ENCODE assay signal across 10 mouse cellular contexts in the genomic region with DNA sequence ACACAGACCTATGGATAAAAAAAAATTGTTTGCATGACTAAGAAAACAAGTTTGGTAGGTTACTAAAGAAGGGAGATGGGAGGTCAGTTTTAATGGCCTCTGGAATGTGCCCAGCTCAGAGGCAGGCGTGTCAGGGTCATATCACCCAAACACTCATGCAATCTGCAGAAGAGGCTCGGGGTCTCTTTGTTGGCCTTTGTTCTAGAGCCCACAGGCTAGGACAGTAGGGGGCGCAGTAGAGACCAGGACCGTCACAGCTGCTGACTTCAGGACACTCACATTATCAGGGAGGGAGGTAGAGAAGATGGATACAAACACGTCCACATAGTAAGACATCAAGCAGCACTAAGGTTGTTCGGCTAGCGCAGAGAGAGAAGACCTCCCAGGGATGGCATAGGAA. TPM values are rescaled to one million over a fixed set of nuclear protein-coding genes. Genes with fewer than 3 reads are reported as not detected.
DNase-seq lines count a peak whose midpoint lies in the region; ATAC-seq and TF ChIP-seq lines count a peak whose summit lies in the region.
"Had no signal": no experiment of that assay in that cellular context is flagged by ENCODE, and none has a peak within 500 bp of the region (broad histone marks: within the 10 kb centered on the region; RNA-seq: fewer than 3 reads in every experiment).

No protein-coding gene starts in this region.

- TF ChIP-seq POLR2A in CH12.LX (IDR thresholded peaks at IDR 0.05; ENCODE audit: low read depth, low read length), result no peak

- no peaks in the 10 kb centered on the region for H3K79me2 ChIP-seq in CH12.LX (replicated peaks; ENCODE audit: control insufficient read depth, extremely low read depth, insufficient read depth, poor library complexity, severe bottlenecking)

- WGBS in forebrain, embryonic 11.5 days, result 51% methylated on average over 7 of the region's 7 CpGs
- WGBS in forebrain, embryonic 13.5 days, result 49% methylated on average over 7 of the region's 7 CpGs
- 41% methylated on average over 7 of the region's 7 CpGs for WGBS in embryonic facial prominence, embryonic 13.5 days
- 34% methylated on average over 7 of the region's 7 CpGs for WGBS in limb, embryonic 15.5 days
- WGBS in stomach, embryonic 16.5 days, result 31% methylated on average over 7 of the region's 7 CpGs

- H3K4me3 ChIP-seq in forebrain, embryonic 11.5 days (ENCODE audit: low read depth, low read length), result no peak overlapping the region
- no peak overlapping the region for H3K4me3 ChIP-seq in forebrain, embryonic 13.5 days
- H3K4me3 ChIP-seq in CH12.LX (replicated peaks in 1 of 3; ENCODE audit: low read depth in 2 of 3, low read length in 2 of 3, poor library complexity in 1 of 3), result no peak overlapping the region
- H3K4me3 ChIP-seq in embryonic facial prominence, embryonic 13.5 days, result peak overlapping the region; percentile 16
- no peak overlapping the region for H3K4me3 ChIP-seq in limb, embryonic 15.5 days
- H3K4me3 ChIP-seq in stomach, embryonic 16.5 days (replicated peaks; ENCODE audit: low read length), result no peak overlapping the region

- no peak overlapping the region for H3K9ac ChIP-seq in forebrain, embryonic 11.5 days (ENCODE audit: low read length)
- no peak overlapping the region for H3K9ac ChIP-seq in forebrain, embryonic 13.5 days
- no peak overlapping the region for H3K9ac ChIP-seq in CH12.LX (ENCODE audit: insufficient read depth, low read depth)
- H3K9ac ChIP-seq in embryonic facial prominence, embryonic 13.5 days, result no peak overlapping the region
- H3K9ac ChIP-seq in limb, embryonic 15.5 days, result no peak overlapping the region
- no peak overlapping the region for H3K9ac ChIP-seq in stomach, embryonic 16.5 days (ENCODE audit: low read length)

- ATAC-seq in forebrain, embryonic 11.5 days (replicated peaks; ENCODE audit: low FRiP score), result no peak
- ATAC-seq in forebrain, embryonic 13.5 days, result no peak
- ATAC-seq in embryonic facial prominence, embryonic 13.5 days (ENCODE audit: insufficient number of reproducible peaks, insufficient read depth, low FRiP score, low TSS enrichment, low read depth), result no peak
- ATAC-seq in limb, embryonic 15.5 days (ENCODE audit: insufficient number of reproducible peaks, low FRiP score, low TSS enrichment, low read depth), result no peak
- ATAC-seq in stomach, embryonic 16.5 days (ENCODE audit: insufficient read depth, low FRiP score), result no peak; the same call in 1 of the 2 replicates

- TF ChIP-seq RAD21 in CH12.LX (IDR thresholded peaks at IDR 0.05; ENCODE audit: low read depth, low read length), result no peak

- no peaks in the 10 kb centered on the region for H3K27me3 ChIP-seq in forebrain, embryonic 11.5 days (ENCODE audit: control insufficient read depth, insufficient read depth, low read length)
- no peaks in the 10 kb centered on the region for H3K27me3 ChIP-seq in forebrain, embryonic 13.5 days
- H3K27me3 ChIP-seq in CH12.LX (replicated peaks), result peaks cover 24% of the 10 kb centered on the region
- peaks cover 10% of the 10 kb centered on the region for H3K27me3 ChIP-seq in embryonic facial prominence, embryonic 13.5 days
- peaks cover 15% of the 10 kb centered on the region; the same call in 1 of the 2 replicates for H3K27me3 ChIP-seq in limb, embryonic 15.5 days
- H3K27me3 ChIP-seq in stomach, embryonic 16.5 days (ENCODE audit: control insufficient read depth, insufficient read depth, low read length), result no peaks in the 10 kb centered on the region

- TF ChIP-seq EP300 in CH12.LX (IDR thresholded peaks at IDR 0.05; ENCODE audit: low read length), result no peak

- no peak overlapping the region for H3K4me2 ChIP-seq in forebrain, embryonic 11.5 days (ENCODE audit: low read depth, low read length, severe bottlenecking)
- no peak overlapping the region for H3K4me2 ChIP-seq in forebrain, embryonic 13.5 days
- H3K4me2 ChIP-seq in CH12.LX (ENCODE audit: insufficient read depth, low read depth, poor library complexity, severe bottlenecking), result no peak overlapping the region
- peak overlapping the region; percentile 44 for H3K4me2 ChIP-seq in embryonic facial prominence, embryonic 13.5 days
- peak overlapping the region; percentile 33 for H3K4me2 ChIP-seq in limb, embryonic 15.5 days
- peak overlapping the region; percentile 20; the same call in 1 of the 2 replicates for H3K4me2 ChIP-seq in stomach, embryonic 16.5 days (ENCODE audit: low read depth, low read length)

- H3K9me3 ChIP-seq in forebrain, embryonic 11.5 days (ENCODE audit: control insufficient read depth, low read length), result no peaks in the 10 kb centered on the region
- no peaks in the 10 kb centered on the region for H3K9me3 ChIP-seq in forebrain, embryonic 13.5 days (replicated peaks)
- H3K9me3 ChIP-seq in CH12.LX (replicated peaks; ENCODE audit: low read length), result peaks cover 13% of the 10 kb centered on the region
- H3K9me3 ChIP-seq in embryonic facial prominence, embryonic 13.5 days, result no peaks in the 10 kb centered on the region
- H3K9me3 ChIP-seq in limb, embryonic 15.5 days, result no peaks in the 10 kb centered on the region
- no peaks in the 10 kb centered on the region for H3K9me3 ChIP-seq in stomach, embryonic 16.5 days (replicated peaks; ENCODE audit: control insufficient read depth, low read length)

- H3K27ac ChIP-seq in forebrain, embryonic 11.5 days (ENCODE audit: low read depth, low read length), result no peak overlapping the region
- no peak overlapping the region for H3K27ac ChIP-seq in forebrain, embryonic 13.5 days
- H3K27ac ChIP-seq in CH12.LX (ENCODE audit: insufficient read depth, low read depth), result no peak overlapping the region
- no peak overlapping the region for H3K27ac ChIP-seq in embryonic facial prominence, embryonic 13.5 days
- no peak overlapping the region for H3K27ac ChIP-seq in limb, embryonic 15.5 days
- no peak overlapping the region for H3K27ac ChIP-seq in stomach, embryonic 16.5 days (ENCODE audit: low read length)

- H3K36me3 ChIP-seq in forebrain, embryonic 11.5 days (ENCODE audit: control insufficient read depth, insufficient read depth, low read length), result no peaks in the 10 kb centered on the region
- H3K36me3 ChIP-seq in forebrain, embryonic 13.5 days (ENCODE audit: poor library complexity, severe bottlenecking), result 0 out of 2 replicates have a peak, but pooled peaks cover 3% of the 10 kb centered on the region
- peaks cover 0 to 3% of the 10 kb centered on the region in 2 experiments for H3K36me3 ChIP-seq in CH12.LX (replicated peaks in 1 of 2; ENCODE audit: control insufficient read depth in 1 of 2, insufficient read depth in 1 of 2, low read length in 1 of 2)
- H3K36me3 ChIP-seq in embryonic facial prominence, embryonic 13.5 days, result no peaks in the 10 kb centered on the region
- no peaks in the 10 kb centered on the region for H3K36me3 ChIP-seq in limb, embryonic 15.5 days
- H3K36me3 ChIP-seq in stomach, embryonic 16.5 days (ENCODE audit: control insufficient read depth, insufficient read depth, low read length), result no peaks in the 10 kb centered on the region
- H3K36me3 ChIP-seq: G1E had no signal

- DNase-seq in forebrain, embryonic 11.5 days (ENCODE audit: low spot score), result peak; percentile 79
- DNase-seq in CH12.LX (ENCODE audit: extremely low read depth), result peak; percentile 7
- no peak for DNase-seq in right cerebral cortex, postnatal 14 days
- DNase-seq in cerebellum, adult 18-20 months, result no peak

- no peaks in the 10 kb centered on the region for H3K4me1 ChIP-seq in forebrain, embryonic 11.5 days (replicated peaks; ENCODE audit: control insufficient read depth, insufficient read depth, low read length)
- no peaks in the 10 kb centered on the region for H3K4me1 ChIP-seq in forebrain, embryonic 13.5 days
- H3K4me1 ChIP-seq in CH12.LX (ENCODE audit: control insufficient read depth in 1 of 2, insufficient read depth in 2 of 2), result peaks cover 0 to 5% of the 10 kb centered on the region in 2 experiments; a peak in 1 of 4 replicates
- H3K4me1 ChIP-seq in embryonic facial prominence, embryonic 13.5 days, result peaks cover under 1% of the 10 kb centered on the region; the same call in 1 of the 2 replicates
- H3K4me1 ChIP-seq in limb, embryonic 15.5 days, result peaks cover 5% of the 10 kb centered on the region; the same call in 1 of the 2 replicates
- no peaks in the 10 kb centered on the region for H3K4me1 ChIP-seq in stomach, embryonic 16.5 days (ENCODE audit: control insufficient read depth, insufficient read depth, low read length)

- peak; percentile 11 to 40; a peak in 2 of 4 replicates for TF ChIP-seq CTCF in CH12.LX (conservative IDR thresholded peaks at IDR 0.05 in 1 of 2, IDR thresholded peaks at IDR 0.05 in 1 of 2; ENCODE audit: low read depth in 2 of 2, low read length in 2 of 2)

- dilution Hi-C loops in CH12.LX (cut with MboI; ENCODE audit: extremely low pct_ligation_motif_present, extremely low pct_unique_long_range_greater_than_20kb, low sequenced_read_pairs), result no loop called here

- in situ Hi-C loops in CH12.LX (cut with MboI; ENCODE audit: low pct_ligation_motif_present, low pct_unique_long_range_greater_than_20kb, low sequenced_read_pairs), result no loop called here

RNA-seq across cellular contexts. Expression of gene Kcng1, which starts 13.5 kb away (rescaled TPM):
- polyA plus RNA-seq in forebrain, embryonic 11.5 days (2014; fragmentation: Nextera tagmentation; extraction: Ambion mirVana), result 1.5 and 2.2 TPM in 2 replicates
- 9.0 and 12.1 TPM in 2 replicates for polyA plus RNA-seq in forebrain, embryonic 13.5 days (2015; fragmentation: Nextera tagmentation; extraction: Ambion mirVana)
- total RNA-seq in CH12.LX (2012; rRNA removed), result not detected in 2 replicates
- not detected in 2 replicates for total RNA-seq in CH12.LX (2014; rRNA removed)
- polyA plus RNA-seq in CH12.LX (2012; ENCODE audit: insufficient read length, low read depth), result 0.14 and 0.16 TPM in 2 replicates
- polyA plus RNA-seq in embryonic facial prominence, embryonic 13.5 days (2015; fragmentation: Nextera tagmentation; extraction: Ambion mirVana), result 2.1 and 2.2 TPM in 2 replicates
- 0.86 and 1.4 TPM in 2 replicates for polyA plus RNA-seq in limb, embryonic 15.5 days (2015; fragmentation: Nextera tagmentation; extraction: Ambion mirVana)
- 5.0 and 5.7 TPM in 2 replicates for polyA plus RNA-seq in stomach, embryonic 16.5 days (2015; fragmentation: Nextera tagmentation; extraction: Ambion mirVana)
- total RNA-seq: neutrophil, adult 5-6 weeks had no signal
- polyA plus RNA-seq: G1E had no signal

RNA-seq across cellular contexts. Expression of gene Mocs3, which starts 37.6 kb away (rescaled TPM):
- polyA plus RNA-seq in forebrain, embryonic 11.5 days (2014; fragmentation: Nextera tagmentation; extraction: Ambion mirVana), result 8.5 and 9.1 TPM in 2 replicates
- 5.8 and 7.0 TPM in 2 replicates for polyA plus RNA-seq in forebrain, embryonic 13.5 days (2015; fragmentation: Nextera tagmentation; extraction: Ambion mirVana)
- total RNA-seq in CH12.LX (2012; rRNA removed) (10.6 and 13.3 TPM in 2 replicates), CH12.LX (2014; rRNA removed) (8.0 and 9.5 TPM in 2 replicates)
- polyA plus RNA-seq in CH12.LX (2012; ENCODE audit: insufficient read length, low read depth), result 7.2 and 7.6 TPM in 2 replicates
- 7.5 and 7.6 TPM in 2 replicates for polyA plus RNA-seq in embryonic facial prominence, embryonic 13.5 days (2015; fragmentation: Nextera tagmentation; extraction: Ambion mirVana)
- polyA plus RNA-seq in limb, embryonic 15.5 days (2015; fragmentation: Nextera tagmentation; extraction: Ambion mirVana), result 5.5 and 6.8 TPM in 2 replicates
- 2.4 and 3.4 TPM in 2 replicates for polyA plus RNA-seq in stomach, embryonic 16.5 days (2015; fragmentation: Nextera tagmentation; extraction: Ambion mirVana)

RNA-seq across cellular contexts. Expression of gene Dpm1, which starts 37.6 kb away (rescaled TPM):
- polyA plus RNA-seq in forebrain, embryonic 11.5 days (2014; fragmentation: Nextera tagmentation; extraction: Ambion mirVana), result 58.6 and 65.3 TPM in 2 replicates
- polyA plus RNA-seq in forebrain, embryonic 13.5 days (2015; fragmentation: Nextera tagmentation; extraction: Ambion mirVana), result 66.4 and 77.3 TPM in 2 replicates
- total RNA-seq in CH12.LX (2012; rRNA removed) (28.5 and 34.5 TPM in 2 replicates), CH12.LX (2014; rRNA removed) (52.9 and 55.3 TPM in 2 replicates)
- polyA plus RNA-seq in CH12.LX (2012; ENCODE audit: insufficient read length, low read depth), result 30.7 and 54.9 TPM in 2 replicates
- polyA plus RNA-seq in embryonic facial prominence, embryonic 13.5 days (2015; fragmentation: Nextera tagmentation; extraction: Ambion mirVana), result 96.6 and 99.5 TPM in 2 replicates
- 90.4 and 92.1 TPM in 2 replicates for polyA plus RNA-seq in limb, embryonic 15.5 days (2015; fragmentation: Nextera tagmentation; extraction: Ambion mirVana)
- polyA plus RNA-seq in stomach, embryonic 16.5 days (2015; fragmentation: Nextera tagmentation; extraction: Ambion mirVana), result 96.2 and 118 TPM in 2 replicates

RNA-seq across cellular contexts. Expression of gene Gm20716, which starts 37.9 kb away (rescaled TPM):
- 25.6 and 30.3 TPM in 2 replicates for polyA plus RNA-seq in forebrain, embryonic 11.5 days (2014; fragmentation: Nextera tagmentation; extraction: Ambion mirVana)
- 26.9 and 32.7 TPM in 2 replicates for polyA plus RNA-seq in forebrain, embryonic 13.5 days (2015; fragmentation: Nextera tagmentation; extraction: Ambion mirVana)
- total RNA-seq in CH12.LX (2012; rRNA removed) (26.1 and 27.8 TPM in 2 replicates), CH12.LX (2014; rRNA removed) (26.9 and 28.6 TPM in 2 replicates)
- 30.7 and 34.8 TPM in 2 replicates for polyA plus RNA-seq in CH12.LX (2012; ENCODE audit: insufficient read length, low read depth)
- polyA plus RNA-seq in embryonic facial prominence, embryonic 13.5 days (2015; fragmentation: Nextera tagmentation; extraction: Ambion mirVana), result 26.0 and 29.3 TPM in 2 replicates
- 13.4 and 17.7 TPM in 2 replicates for polyA plus RNA-seq in limb, embryonic 15.5 days (2015; fragmentation: Nextera tagmentation; extraction: Ambion mirVana)
- polyA plus RNA-seq in stomach, embryonic 16.5 days (2015; fragmentation: Nextera tagmentation; extraction: Ambion mirVana), result 12.3 and 12.6 TPM in 2 replicates

Comparison
In these comparisons a context has a peak if more than half of its experiments do, and no peak if none do; other contexts are left out.
1. DNase-seq: peak in forebrain, embryonic 11.5 days (single experiment) and CH12.LX (single experiment); none in right cerebral cortex, postnatal 14 days (single experiment) and cerebellum, adult 18-20 months (0 of 2).
2. H3K4me2 ChIP-seq: peak in embryonic facial prominence, embryonic 13.5 days (single experiment), limb, embryonic 15.5 days (single experiment) and stomach, embryonic 16.5 days (single experiment); none in forebrain, embryonic 11.5 days (single experiment), forebrain, embryonic 13.5 days (single experiment) and CH12.LX (single experiment).